ENCODE assay signal across 24 mouse cellular contexts in genomic region chr3:109726776-109727175, GRCm38 (mm10).
DNase-seq lines count a peak whose midpoint lies in the region; ATAC-seq and TF ChIP-seq lines count a peak whose summit lies in the region.
"Had no signal": no experiment of that assay in that cellular context is flagged by ENCODE, and none has a peak within 500 bp of the region (broad histone marks: within the 10 kb centered on the region; RNA-seq: fewer than 3 reads in every experiment).

No protein-coding gene starts in this region.

- no peak for TF ChIP-seq CTCF in Patski (IDR thresholded peaks at IDR 0.05)
- TF ChIP-seq CTCF in lung, adult 2 months (IDR thresholded peaks at IDR 0.05; ENCODE audit: insufficient read depth, low read length), result no peak

- no peak overlapping the region for H3K4me3 ChIP-seq in neural tube, embryonic 11.5 days (ENCODE audit: low read depth, low read length)
- no peak overlapping the region for H3K4me3 ChIP-seq in neural tube, embryonic 15.5 days (replicated peaks)
- H3K4me3 ChIP-seq in lung, adult 2 months (replicated peaks; ENCODE audit: extremely low read depth, low read depth, low read length), result no peak overlapping the region
- H3K4me3 ChIP-seq: embryonic facial prominence, embryonic 10.5 days; embryonic facial prominence, embryonic 13.5 days; erythroblast, embryonic 14.5 days; forebrain, embryonic 10.5 days; forebrain, embryonic 13.5 days; hindbrain, embryonic 12.5 days; hindbrain, embryonic 15.5 days had no signal

- POLR2A ChIA-PET in Patski (lab: Charles Lee), result no interaction called here

- DNase-seq in neural tube, embryonic 11.5 days (ENCODE audit: low spot score), result no peak
- DNase-seq in 416B (ENCODE audit: low read depth) (peak; percentile 3), Patski (ENCODE audit: low read depth, low spot score) (no peak)
- no peak for DNase-seq in adrenal gland, postnatal 4 days (ENCODE audit: low spot score in 2 of 2)
- DNase-seq in lung, adult 2 months, result no peak
- DNase-seq: adrenal gland, adult 2 months; adrenal gland, postnatal 14 days; cerebellum, adult 11-12 months; cerebellum, adult 8-10 months; cerebellum, postnatal 10 days; cerebellum, postnatal 36 days; embryo, embryonic 11 days; gastrocnemius, postnatal 10 days; heart, adult 11 months had no signal

- CTCF ChIA-PET in Patski (lab: Charles Lee), result interaction anchor here (0.8 kb wide), 1 partner anchor 42 kb away, joined by 4 read pairs; no protein-coding TSS in a partner anchor

- H3K9me3 ChIP-seq in neural tube, embryonic 11.5 days (ENCODE audit: control insufficient read depth, low read length), result no peaks in the 10 kb centered on the region
- no peaks in the 10 kb centered on the region for H3K9me3 ChIP-seq in neural tube, embryonic 15.5 days (replicated peaks)
- H3K9me3 ChIP-seq: embryonic facial prominence, embryonic 10.5 days; embryonic facial prominence, embryonic 13.5 days; forebrain, embryonic 10.5 days; forebrain, embryonic 13.5 days; hindbrain, embryonic 12.5 days; hindbrain, embryonic 15.5 days had no signal

- H3K4me1 ChIP-seq in neural tube, embryonic 11.5 days (ENCODE audit: control insufficient read depth, insufficient read depth, low read length), result no peaks in the 10 kb centered on the region
- H3K4me1 ChIP-seq in neural tube, embryonic 15.5 days, result 0 out of 2 replicates have a peak, but pooled peaks cover under 1% of the 10 kb centered on the region
- no peaks in the 10 kb centered on the region for H3K4me1 ChIP-seq in lung, adult 2 months (ENCODE audit: control insufficient read depth, insufficient read depth, low read length)
- H3K4me1 ChIP-seq: embryonic facial prominence, embryonic 10.5 days had no signal

- ATAC-seq in neural tube, embryonic 11.5 days (ENCODE audit: insufficient read depth, low FRiP score, low TSS enrichment), result 0 out of 2 replicates have a peak, but pooled peaks have one; percentile 27
- ATAC-seq in neural tube, embryonic 15.5 days (ENCODE audit: low FRiP score), result no peak
- peak; percentile 60 for ATAC-seq in Patski
- ATAC-seq: forebrain, embryonic 13.5 days; forebrain, embryonic 16.5 days had no signal

- in situ Hi-C loops in Patski (cut with MboI; ENCODE audit: low pct_unique_long_range_greater_than_20kb), result loop anchor here (5.0 to 25.0 kb wide), 3 partner anchors 194 to 1336 kb away; no protein-coding TSS in a partner anchor

- TF ChIP-seq POLR2A in lung, adult 2 months (IDR thresholded peaks at IDR 0.05; ENCODE audit: borderline replicate concordance, extremely low read depth, low read depth, low read length), result no peak

- no peaks in the 10 kb centered on the region for H3K36me3 ChIP-seq in neural tube, embryonic 11.5 days (ENCODE audit: control insufficient read depth, insufficient read depth, low read length)
- no peaks in the 10 kb centered on the region for H3K36me3 ChIP-seq in neural tube, embryonic 15.5 days
- H3K36me3 ChIP-seq: embryonic facial prominence, embryonic 10.5 days; embryonic facial prominence, embryonic 13.5 days; forebrain, embryonic 10.5 days; hindbrain, embryonic 12.5 days; hindbrain, embryonic 15.5 days had no signal

- H3K4me2 ChIP-seq in neural tube, embryonic 11.5 days (ENCODE audit: low read depth), result no peak overlapping the region
- no peak overlapping the region for H3K4me2 ChIP-seq in neural tube, embryonic 15.5 days
- H3K4me2 ChIP-seq: embryonic facial prominence, embryonic 13.5 days; forebrain, embryonic 13.5 days; heart, embryonic 11.5 days; hindbrain, embryonic 12.5 days; hindbrain, embryonic 15.5 days had no signal

- 77% methylated on average over 1 of the region's 1 CpGs for WGBS in neural tube, embryonic 11.5 days
- WGBS in neural tube, embryonic 15.5 days, result 83% methylated on average over 1 of the region's 1 CpGs
- 88% methylated on average over 1 of the region's 1 CpGs for WGBS in lung, adult 2 months

- H3K27me3 ChIP-seq in neural tube, embryonic 11.5 days (ENCODE audit: control insufficient read depth, insufficient read depth, low read length), result no peaks in the 10 kb centered on the region
- H3K27me3 ChIP-seq in neural tube, embryonic 15.5 days (replicated peaks), result no peaks in the 10 kb centered on the region
- no peaks in the 10 kb centered on the region for H3K27me3 ChIP-seq in Patski
- H3K27me3 ChIP-seq: embryonic facial prominence, embryonic 13.5 days; forebrain, embryonic 13.5 days; hindbrain, embryonic 12.5 days; hindbrain, embryonic 15.5 days had no signal

- H3K27ac ChIP-seq in neural tube, embryonic 11.5 days (ENCODE audit: low read depth, low read length), result no peak overlapping the region
- H3K27ac ChIP-seq in neural tube, embryonic 15.5 days (replicated peaks), result no peak overlapping the region
- H3K27ac ChIP-seq: embryonic facial prominence, embryonic 10.5 days; embryonic facial prominence, embryonic 13.5 days; forebrain, embryonic 10.5 days; forebrain, embryonic 13.5 days; hindbrain, embryonic 12.5 days; hindbrain, embryonic 15.5 days had no signal

- H3K9ac ChIP-seq in neural tube, embryonic 11.5 days (ENCODE audit: low read length), result no peak overlapping the region
- no peak overlapping the region for H3K9ac ChIP-seq in neural tube, embryonic 15.5 days (replicated peaks)
- H3K9ac ChIP-seq: embryonic facial prominence, embryonic 13.5 days; forebrain, embryonic 13.5 days; hindbrain, embryonic 12.5 days; hindbrain, embryonic 15.5 days had no signal
